Mouse (Mus musculus) midbrain, postnatal 0 days (tissue): ENCODE results near the gene Reep3. TPM values are rescaled to one million over a fixed set of nuclear protein-coding genes. Genes with fewer than 3 reads are reported as not detected.
A peak's percentile ranks its signal among the peaks of the same experiment; 100 is the strongest.

Source experiments
- ATAC-seq: fragments of 200-750 bp; cut with Nextera tagmentation; 2 replicates; pipeline ENCODE4 v1.8.0; 2017; ENCODE audit warnings: moderate number of reproducible peaks, mild to moderate bottlenecking, moderate TSS enrichment, moderate library complexity; ENCODE audit not compliant: low FRiP score
- DNase-seq: peaks from one replicate; pipeline ENCODE4 v3.0.0-alpha.2; 2015; ENCODE audit warnings: low spot score
- H3K27ac ChIP-seq: fragments of 300-500 bp; sonication (generic); 2 replicates; pipeline ENCODE4 v1.5.1; 2014; ENCODE audit warnings: low read depth, mild to moderate bottlenecking, low read length, mixed read lengths
- H3K27me3 ChIP-seq: fragments of 300-500 bp; sonication (generic); 2 replicates; pipeline ENCODE4 v1.6.1; 2014; ENCODE audit warnings: low read length, control low read depth, mixed read lengths; ENCODE audit not compliant: insufficient read depth
- H3K36me3 ChIP-seq: fragments of 300-500 bp; sonication (generic); 2 replicates; pipeline ENCODE4 v1.6.1; 2014; ENCODE audit warnings: low read length, control low read depth, mixed read lengths; ENCODE audit not compliant: insufficient read depth
- H3K4me1 ChIP-seq: fragments of 300-500 bp; sonication (generic); 2 replicates; pipeline ENCODE4 v1.6.1; 2014; ENCODE audit warnings: mild to moderate bottlenecking, control low read depth, antibody characterized with exemption, low read length, mixed read lengths; ENCODE audit not compliant: insufficient read depth
- H3K4me2 ChIP-seq: fragments of 300-500 bp; sonication (generic); 2 replicates; pipeline ENCODE4 v1.6.1; 2014; ENCODE audit warnings: low read depth, mild to moderate bottlenecking, low read length, mixed read lengths; ENCODE audit not compliant: poor library complexity, severe bottlenecking
- H3K4me3 ChIP-seq: fragments of 300-500 bp; sonication (generic); 2 replicates; pipeline ENCODE4 v1.5.1; 2014; ENCODE audit warnings: low read depth, mild to moderate bottlenecking, low read length, moderate library complexity
- H3K9ac ChIP-seq: fragments of 300-500 bp; sonication (generic); replicated peaks from 2 replicates; pipeline ENCODE4 v1.6.1; 2014; ENCODE audit warnings: mild to moderate bottlenecking, low read length, moderate library complexity, mixed read lengths; ENCODE audit not compliant: poor library complexity, severe bottlenecking
- H3K9me3 ChIP-seq: fragments of 300-500 bp; sonication (generic); 2 replicates; pipeline ENCODE4 v1.6.1; 2016; ENCODE audit warnings: low read length, control low read depth
- CTCF ChIP-seq: IDR thresholded peaks from 2 replicates; pipeline ENCODE4 v1.5.1; 2016; ENCODE audit warnings: antibody characterized with exemption, mild to moderate bottlenecking
- WGBS: fragments of 180-500 bp; shearing (Covaris S2); extraction: QIAGEN DNeasy Blood & Tissue Kit; methylation state at CpG from one replicate; pipeline ENCODE4 v1.1.7; 2014; 5-methylcytosine and 5-hydroxymethylcytosine counted together
- polyA plus RNA-seq: library from polyadenylated mRNA; unstranded; fragments of >200 nt; fragmentation: Nextera tagmentation; extraction: Ambion mirVana; gene quantifications from 2 replicates; pipeline ENCODE4 v1.2.1, GENCODE M21; 2015
- total RNA-seq: library from RNA; depleted of rRNA; stranded (reverse); fragments of >200 nt; gene quantifications from 2 replicates; pipeline ENCODE4 v1.2.3, GENCODE M21; 2014

The Reep3 gene
- total and polyA plus RNA-seq, 2 experiments from 2014 or later = 26.6 to 28.1 TPM

DNA sequence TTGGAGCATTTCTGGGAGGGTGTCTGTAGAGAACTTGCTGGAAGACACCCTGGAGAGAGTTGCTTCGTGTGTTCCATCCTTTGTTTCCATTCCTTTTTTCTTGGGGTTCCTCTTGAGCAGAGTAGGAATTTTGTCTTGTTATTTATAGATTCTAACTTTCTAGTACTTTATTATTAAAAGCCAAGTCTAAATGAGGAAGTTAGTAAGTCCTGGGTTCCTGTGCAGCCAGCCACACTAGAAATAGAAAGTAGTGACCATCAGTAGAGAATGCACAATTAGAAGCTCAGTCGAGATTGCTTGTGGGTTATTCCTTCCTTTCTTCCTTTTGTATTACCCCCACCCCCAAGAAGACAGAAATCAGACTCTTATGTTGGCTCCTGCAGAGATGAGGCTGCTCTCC lies 27.0 kb upstream of the Reep3 start:
- H3K9ac ChIP-seq = no peak overlapping the region
- ATAC-seq (no peak), DNase-seq (no peak)
- H3K36me3 ChIP-seq = no peaks in the 10 kb centered on the region
- no peak for TF ChIP-seq CTCF
- H3K4me1 ChIP-seq = 0 out of 2 replicates have a peak, but pooled peaks cover 8% of the 10 kb centered on the region
- no peak overlapping the region for H3K4me3 ChIP-seq
- whole genome bisulfite sequencing = 40% methylated on average over 2 of the region's 2 CpGs
- no peaks in the 10 kb centered on the region for H3K9me3 ChIP-seq
- no peak overlapping the region for H3K27ac ChIP-seq
- no peak overlapping the region for H3K4me2 ChIP-seq
- H3K27me3 ChIP-seq = no peaks in the 10 kb centered on the region

DNA sequence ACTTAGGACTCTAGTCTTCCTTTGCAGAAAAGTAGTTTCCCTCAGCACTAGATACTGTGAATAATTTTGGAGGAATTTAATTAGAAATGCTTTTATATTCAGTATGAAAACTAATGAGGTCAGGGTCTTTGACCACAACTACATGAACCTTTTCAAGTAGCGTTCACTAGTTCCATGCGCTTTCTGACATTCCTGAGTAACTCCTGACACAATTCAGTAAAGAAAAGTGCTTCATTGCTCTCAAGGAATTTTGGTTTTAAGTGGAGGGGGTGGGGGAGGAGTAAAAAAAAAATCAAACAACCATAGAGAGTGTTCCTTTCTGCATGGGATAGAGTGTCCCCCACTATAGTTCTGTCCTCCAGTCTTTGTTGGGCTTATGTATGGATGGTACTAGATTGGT lies 23.9 kb upstream of the Reep3 start:
- Histone ChIP-seq H3K4me3 (no peak overlapping the region), H3K9ac (no peak overlapping the region), H3K9me3 (no peaks in the 10 kb centered on the region), H3K4me2 (no peak overlapping the region), H3K27me3 (no peaks in the 10 kb centered on the region), H3K36me3 (no peaks in the 10 kb centered on the region), H3K4me1 (0 out of 2 replicates have a peak, but pooled peaks cover 2% of the 10 kb centered on the region), H3K27ac (no peak overlapping the region)
- no peak for ATAC-seq
- TF ChIP-seq CTCF = no peak
- no peak for DNase-seq
- WGBS = 75% methylated on average over 2 of the region's 2 CpGs

DNA sequence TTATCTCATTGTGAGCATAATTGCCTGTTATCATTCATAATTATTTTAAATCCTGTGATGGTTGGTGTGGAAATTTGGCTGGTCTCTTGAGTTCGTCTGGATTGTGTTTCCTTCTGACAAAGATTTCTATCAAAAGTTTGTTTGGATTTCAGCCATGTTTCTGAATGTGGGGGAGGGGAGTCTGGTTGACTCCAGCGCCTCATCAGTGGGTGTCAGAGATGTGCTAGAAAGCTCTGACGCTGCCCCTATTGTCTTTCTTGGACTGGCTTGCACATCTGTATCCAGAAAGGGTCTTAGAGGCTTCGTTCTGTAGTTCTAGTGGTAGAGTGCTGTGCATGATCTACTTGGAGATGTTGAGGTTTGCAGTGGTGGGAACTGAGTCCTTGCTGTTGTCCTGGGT lies 23.4 kb upstream of the Reep3 start:
- H3K4me1 ChIP-seq = 0 out of 2 replicates have a peak, but pooled peaks cover 4% of the 10 kb centered on the region
- no peak overlapping the region for H3K4me2 ChIP-seq
- ATAC-seq (no peak), DNase-seq (no peak)
- no peaks in the 10 kb centered on the region for H3K36me3 ChIP-seq
- 67% methylated on average over 4 of the region's 4 CpGs for WGBS
- no peak overlapping the region for H3K4me3 ChIP-seq
- H3K27me3 ChIP-seq = no peaks in the 10 kb centered on the region
- no peaks in the 10 kb centered on the region for H3K9me3 ChIP-seq
- no peak overlapping the region for H3K27ac ChIP-seq
- no peak overlapping the region for H3K9ac ChIP-seq
- TF ChIP-seq CTCF = no peak

DNA sequence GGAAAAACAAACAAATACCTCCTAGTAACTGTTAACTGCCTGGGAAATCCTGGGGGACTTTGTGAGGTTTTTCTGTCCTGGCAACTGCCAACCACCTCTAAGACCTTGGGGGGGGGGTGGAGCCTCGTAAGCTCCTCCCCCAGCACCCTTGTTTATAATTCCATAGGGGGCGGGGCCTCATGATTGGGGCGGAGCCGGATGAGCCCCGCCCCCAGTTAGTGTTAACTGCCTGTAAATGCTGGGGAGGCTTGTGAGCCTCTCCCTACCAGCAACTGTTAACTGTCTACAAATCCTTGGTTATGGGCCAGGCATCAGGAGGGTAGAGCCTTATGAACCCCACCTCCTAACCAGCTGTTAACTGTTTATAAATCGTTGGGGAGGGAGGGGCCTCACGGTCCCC lies 22.5 kb upstream of the Reep3 start:
- Histone ChIP-seq H3K9me3 (no peaks in the 10 kb centered on the region), H3K27me3 (no peaks in the 10 kb centered on the region), H3K4me3 (no peak overlapping the region), H3K27ac (no peak overlapping the region), H3K36me3 (no peaks in the 10 kb centered on the region), H3K4me2 (no peak overlapping the region), H3K4me1 (0 out of 2 replicates have a peak, but pooled peaks cover 7% of the 10 kb centered on the region), H3K9ac (no peak overlapping the region)
- WGBS = 78% methylated on average over 7 of the region's 7 CpGs
- no peak for TF ChIP-seq CTCF
- DNase-seq (no peak), ATAC-seq (no peak)

DNA sequence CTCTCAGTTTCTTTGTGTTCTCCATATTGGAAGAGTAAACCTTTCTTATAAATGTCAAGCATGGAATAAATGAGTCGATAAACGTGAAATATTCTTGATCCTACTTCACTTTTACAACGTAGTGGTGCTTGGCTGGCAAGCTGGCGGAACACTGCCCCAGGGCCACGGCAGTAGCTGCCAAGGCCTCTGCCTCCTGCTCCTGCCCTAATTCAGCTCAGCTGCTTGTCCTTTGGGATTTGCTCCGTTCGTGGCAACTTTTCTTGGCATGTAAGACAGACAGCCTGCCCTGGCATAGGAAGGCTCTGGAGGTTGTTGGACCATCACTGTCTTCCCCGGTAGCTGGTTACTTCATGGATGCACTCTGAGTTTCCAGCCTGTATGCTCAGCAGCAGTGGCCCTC lies 19.5 kb upstream of the Reep3 start:
- Histone ChIP-seq H3K9ac (no peak overlapping the region), H3K4me3 (no peak overlapping the region), H3K36me3 (no peaks in the 10 kb centered on the region), H3K27me3 (no peaks in the 10 kb centered on the region), H3K4me2 (no peak overlapping the region), H3K27ac (no peak overlapping the region), H3K9me3 (no peaks in the 10 kb centered on the region), H3K4me1 (0 out of 2 replicates have a peak, but pooled peaks cover 7% of the 10 kb centered on the region)
- DNase-seq = peak; percentile 68
- ATAC-seq = no peak
- WGBS = 39% methylated on average over 8 of the region's 8 CpGs
- no peak for TF ChIP-seq CTCF

DNA sequence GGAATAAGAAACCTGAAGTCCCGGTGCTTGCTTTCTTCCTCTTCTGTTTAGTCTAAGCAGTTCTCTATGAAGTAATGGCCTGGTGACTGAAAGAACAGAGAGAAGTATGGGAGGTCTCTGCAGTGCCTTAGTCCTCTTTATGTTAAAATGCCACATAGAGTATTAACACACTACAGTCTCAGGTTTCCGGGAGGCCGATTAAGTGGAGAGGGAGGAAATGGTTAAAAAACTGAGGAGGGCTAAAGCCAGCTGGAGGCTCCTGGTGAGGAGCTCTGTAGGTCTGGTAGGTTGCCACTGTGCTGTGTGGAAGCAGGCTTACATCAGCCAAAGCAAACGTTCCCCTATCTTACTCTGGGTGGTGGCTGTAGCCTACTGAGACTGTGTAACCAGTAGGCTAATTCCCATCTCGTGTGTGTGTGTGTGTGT lies 18.9 kb upstream of the Reep3 start:
- H3K9ac ChIP-seq = no peak overlapping the region
- no peak for DNase-seq
- H3K27ac ChIP-seq = no peak overlapping the region
- no peak overlapping the region for H3K4me2 ChIP-seq
- no peaks in the 10 kb centered on the region for H3K27me3 ChIP-seq
- H3K36me3 ChIP-seq = no peaks in the 10 kb centered on the region
- 26% methylated on average over 5 of the region's 5 CpGs for WGBS
- no peak for TF ChIP-seq CTCF
- H3K9me3 ChIP-seq = no peaks in the 10 kb centered on the region
- ATAC-seq = peak; percentile 50; the same call in 1 of the 2 replicates
- 0 out of 2 replicates have a peak, but pooled peaks cover 7% of the 10 kb centered on the region for H3K4me1 ChIP-seq
- no peak overlapping the region for H3K4me3 ChIP-seq
